Mouse (Mus musculus): ENCODE data around the gene Cacna2d2. TPM values are rescaled to one million over a fixed set of nuclear protein-coding genes. Genes with fewer than 3 reads are reported as not detected.
"Not testable (repeated sequence)": the region's sequence is repeated elsewhere in the genome, so short reads cannot be mapped to it uniquely, and the experiment has no call there.

Gene Cacna2d2
- polyA plus RNA-seq, 1 experiment from 2014 or later = 1.3 TPM

DNA sequence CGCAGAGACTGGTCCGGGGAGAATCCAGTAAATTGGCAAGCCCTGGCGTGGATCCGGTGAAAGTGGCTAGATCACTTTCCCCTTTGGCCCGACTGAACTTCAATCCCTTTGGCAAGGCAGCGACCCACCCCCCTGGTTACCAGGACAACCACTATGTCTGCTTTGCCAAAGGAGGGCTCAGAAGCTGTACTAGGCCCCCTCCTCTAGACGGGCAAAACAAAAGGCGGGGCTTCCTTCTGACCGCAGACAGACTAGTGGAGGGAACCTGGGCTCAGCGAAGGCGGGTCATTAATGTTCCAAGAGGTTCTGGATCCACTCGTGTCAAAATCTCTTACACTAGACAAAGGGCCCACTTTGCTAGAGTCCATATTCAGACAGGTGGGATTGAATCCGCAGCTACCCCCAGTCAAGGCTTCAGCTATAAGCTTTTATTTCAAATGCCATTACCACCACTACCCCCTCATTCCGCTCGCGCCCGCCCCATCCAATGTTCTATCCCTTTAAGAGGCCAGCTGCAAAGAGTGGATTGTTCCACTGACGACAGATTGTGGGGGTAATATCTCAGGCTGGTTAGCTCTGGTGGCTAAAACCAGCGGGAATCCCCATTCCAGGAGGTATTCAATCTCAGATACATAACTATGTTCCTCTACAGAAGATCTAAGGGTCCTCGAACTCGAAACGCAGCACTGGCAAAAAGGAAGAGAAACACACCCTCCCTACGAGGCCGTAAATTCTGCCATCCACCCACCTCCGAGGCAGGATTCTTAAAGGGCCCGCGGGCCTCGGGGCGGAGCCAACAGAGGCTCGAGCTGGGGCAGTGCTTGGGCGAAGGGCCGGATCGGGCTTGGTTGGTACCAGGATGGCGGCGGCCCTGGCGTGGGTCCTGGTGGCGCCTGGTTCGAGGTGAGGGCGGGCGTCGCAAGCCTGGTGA, 169.2 kb downstream of the Cacna2d2 start:
- Histone ChIP-seq H3K36me3 (ENCODE audit: control insufficient read depth, insufficient read depth, low read length) (peaks cover 24% of the 10 kb centered on the region), H3K9ac (ENCODE audit: low read length) (peak overlapping the region; percentile 95), H3K27me3 (ENCODE audit: control insufficient read depth, insufficient read depth, low read length) (no peaks in the 10 kb centered on the region), H3K4me2 (peak overlapping the region; percentile 60), H3K9me3 (ENCODE audit: control insufficient read depth, low read length) (no peaks in the 10 kb centered on the region; the same call in 1 of the 2 replicates), H3K27ac (ENCODE audit: low read depth, low read length) (peak overlapping the region; percentile 82), H3K4me3 (ENCODE audit: low read depth, low read length) (peak overlapping the region; percentile 88), H3K4me1 (ENCODE audit: control insufficient read depth, insufficient read depth, low read length) (peaks cover 38% of the 10 kb centered on the region)
- DNase-seq (ENCODE audit: low spot score, missing footprints) = peak; percentile 99
- under 1% methylated on average over 40 of the region's 41 CpGs for WGBS
- ATAC-seq (ENCODE audit: low FRiP score) = peak; percentile 86

DNA sequence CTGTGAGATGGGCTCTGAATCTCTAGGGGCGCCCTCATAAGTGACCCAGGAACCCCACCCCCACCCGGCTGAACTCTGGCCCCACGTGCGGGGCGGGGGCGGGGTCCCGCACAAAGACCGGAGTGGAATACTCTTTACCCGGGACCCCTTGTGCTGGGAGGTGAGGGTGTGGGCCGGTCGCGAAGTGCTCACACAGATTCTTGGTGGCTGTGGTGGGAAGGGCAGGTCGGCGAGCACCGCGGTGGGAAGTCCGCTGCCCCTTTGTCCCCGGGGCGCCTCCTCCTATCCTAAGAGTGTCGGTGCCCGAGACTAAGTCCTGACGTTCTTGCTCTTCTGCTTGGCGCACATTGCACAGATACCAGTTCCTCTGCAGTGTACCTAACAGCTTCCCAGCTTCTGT, 169.9 kb downstream of the Cacna2d2 start:
- peak overlapping the region; percentile 88 for H3K4me3 ChIP-seq (ENCODE audit: low read depth, low read length)
- peaks cover 24% of the 10 kb centered on the region for H3K36me3 ChIP-seq (ENCODE audit: control insufficient read depth, insufficient read depth, low read length)
- ATAC-seq (ENCODE audit: low FRiP score) (peak; percentile 58), DNase-seq (ENCODE audit: low spot score, missing footprints) (no peak)
- H3K4me2 ChIP-seq = peak overlapping the region; percentile 60
- H3K27me3 ChIP-seq (ENCODE audit: control insufficient read depth, insufficient read depth, low read length) = no peaks in the 10 kb centered on the region
- H3K9me3 ChIP-seq (ENCODE audit: control insufficient read depth, low read length) = no peaks in the 10 kb centered on the region; the same call in 1 of the 2 replicates
- 0% methylated on average over 23 of the region's 23 CpGs for WGBS
- H3K4me1 ChIP-seq (ENCODE audit: control insufficient read depth, insufficient read depth, low read length) = peaks cover 33% of the 10 kb centered on the region
- H3K9ac ChIP-seq (ENCODE audit: low read length) = peak overlapping the region; percentile 95
- peak overlapping the region; percentile 82; the same call in 1 of the 2 replicates for H3K27ac ChIP-seq (ENCODE audit: low read depth, low read length)

DNA sequence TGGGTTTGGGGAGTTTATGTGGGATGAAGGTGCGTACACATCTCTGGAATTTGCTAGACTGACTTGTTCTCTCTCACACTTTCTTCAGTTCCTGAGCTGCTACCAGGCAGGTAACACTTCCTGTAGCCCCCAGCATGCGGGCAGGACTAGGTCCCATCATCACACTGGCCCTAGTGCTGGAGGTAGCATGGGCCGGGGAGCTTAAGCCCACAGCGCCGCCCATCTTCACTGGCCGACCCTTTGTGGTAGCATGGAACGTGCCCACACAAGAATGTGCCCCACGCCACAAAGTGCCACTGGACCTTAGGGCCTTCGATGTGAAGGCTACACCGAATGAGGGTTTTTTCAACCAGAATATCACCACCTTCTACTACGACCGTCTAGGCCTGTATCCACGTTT, 170.6 kb downstream of the Cacna2d2 start:
- WGBS = 51% methylated on average over 13 of the region's 13 CpGs
- H3K27ac ChIP-seq (ENCODE audit: low read depth, low read length) = no peak overlapping the region

DNA sequence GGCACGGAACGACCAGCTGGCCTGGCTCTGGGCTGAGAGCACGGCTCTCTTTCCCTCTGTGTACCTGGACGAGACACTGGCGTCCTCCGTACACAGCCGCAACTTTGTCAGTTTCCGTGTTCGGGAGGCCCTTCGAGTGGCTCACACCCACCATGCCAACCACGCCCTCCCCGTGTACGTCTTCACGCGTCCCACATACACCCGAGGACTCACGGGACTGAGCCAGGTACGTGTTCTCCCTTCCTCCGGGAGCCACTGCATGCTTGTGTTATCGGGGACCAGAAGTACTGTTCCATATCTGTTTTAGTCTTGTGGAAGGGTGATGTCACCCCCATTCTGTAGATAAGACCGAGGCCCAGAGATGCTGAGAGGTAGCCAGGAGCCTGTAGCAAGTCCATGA, 171.4 kb downstream of the Cacna2d2 start:
- Histone ChIP-seq H3K4me2 (peak overlapping the region; percentile 60; the same call in 1 of the 2 replicates), H3K4me1 (ENCODE audit: control insufficient read depth, insufficient read depth, low read length) (peaks cover 33% of the 10 kb centered on the region), H3K4me3 (ENCODE audit: low read depth, low read length) (0 out of 2 replicates have a peak overlapping the region, but pooled peaks have one; percentile 0), H3K36me3 (ENCODE audit: control insufficient read depth, insufficient read depth, low read length) (peaks cover 24% of the 10 kb centered on the region), H3K9ac (ENCODE audit: low read length) (peak overlapping the region; percentile 95; the same call in 1 of the 2 replicates), H3K27ac (ENCODE audit: low read depth, low read length) (no peak overlapping the region), H3K27me3 (ENCODE audit: control insufficient read depth, insufficient read depth, low read length) (no peaks in the 10 kb centered on the region), H3K9me3 (ENCODE audit: control insufficient read depth, low read length) (no peaks in the 10 kb centered on the region; the same call in 1 of the 2 replicates)
- no peak for ATAC-seq (ENCODE audit: low FRiP score)
- no peak for DNase-seq (ENCODE audit: low spot score, missing footprints)
- 96% methylated on average over 21 of the region's 21 CpGs for WGBS

More for the DNA sequence above, 170.6 kb downstream of the Cacna2d2 start:
- Histone ChIP-seq H3K9me3 (ENCODE audit: control insufficient read depth, low read length) (no peaks in the 10 kb centered on the region; the same call in 1 of the 2 replicates), H3K4me2 (peak overlapping the region; percentile 60), H3K9ac (ENCODE audit: low read length) (peak overlapping the region; percentile 95), H3K4me3 (ENCODE audit: low read depth, low read length) (peak overlapping the region; percentile 88), H3K36me3 (ENCODE audit: control insufficient read depth, insufficient read depth, low read length) (peaks cover 24% of the 10 kb centered on the region), H3K4me1 (ENCODE audit: control insufficient read depth, insufficient read depth, low read length) (peaks cover 33% of the 10 kb centered on the region), H3K27me3 (ENCODE audit: control insufficient read depth, insufficient read depth, low read length) (no peaks in the 10 kb centered on the region)
- DNase-seq (ENCODE audit: low spot score, missing footprints) = no peak
- ATAC-seq (ENCODE audit: low FRiP score) = no peak

DNA sequence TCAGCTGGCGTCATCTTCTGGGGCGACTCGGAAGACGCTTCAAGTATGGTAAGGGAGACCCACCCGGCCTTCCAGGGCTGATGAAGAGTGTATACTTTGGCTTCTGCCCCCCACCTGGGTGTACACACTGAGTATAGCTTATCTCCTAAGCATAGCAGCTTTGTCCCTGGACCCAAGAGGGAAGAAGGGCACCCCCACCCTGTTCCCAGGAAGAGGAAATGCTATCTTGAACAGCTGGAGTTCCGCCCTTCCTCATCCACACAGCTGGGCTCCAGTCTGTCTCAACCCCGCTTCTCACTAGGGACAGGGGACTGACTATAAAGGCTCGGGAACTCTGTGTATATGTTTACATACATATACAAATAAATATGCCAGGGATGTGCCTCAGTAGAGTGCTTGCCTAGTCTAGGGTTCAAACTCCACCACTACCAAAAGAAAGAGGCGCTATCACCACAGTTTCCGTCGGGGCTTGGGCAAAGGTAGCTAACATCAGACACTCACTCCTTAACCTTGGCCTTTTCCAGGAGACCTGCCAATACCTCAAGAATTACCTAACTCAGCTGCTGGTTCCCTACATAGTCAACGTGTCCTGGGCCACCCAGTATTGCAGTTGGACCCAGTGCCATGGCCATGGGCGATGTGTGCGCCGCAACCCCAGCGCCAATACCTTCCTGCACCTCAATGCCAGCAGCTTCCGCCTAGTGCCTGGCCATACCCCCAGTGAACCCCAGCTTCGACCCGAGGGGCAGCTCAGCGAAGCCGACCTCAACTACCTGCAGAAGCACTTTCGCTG, 172.3 kb downstream of the Cacna2d2 start:
- Histone ChIP-seq H3K27me3 (ENCODE audit: control insufficient read depth, insufficient read depth, low read length) (no peaks in the 10 kb centered on the region), H3K4me2 (no peak overlapping the region), H3K4me3 (ENCODE audit: low read depth, low read length) (0 out of 2 replicates have a peak overlapping the region, but pooled peaks have one; percentile 0), H3K4me1 (ENCODE audit: control insufficient read depth, insufficient read depth, low read length) (peaks cover 37% of the 10 kb centered on the region), H3K9ac (ENCODE audit: low read length) (no peak overlapping the region), H3K27ac (ENCODE audit: low read depth, low read length) (no peak overlapping the region), H3K9me3 (ENCODE audit: control insufficient read depth, low read length) (no peaks in the 10 kb centered on the region; the same call in 1 of the 2 replicates), H3K36me3 (ENCODE audit: control insufficient read depth, insufficient read depth, low read length) (peaks cover 24% of the 10 kb centered on the region)
- 96% methylated on average over 22 of the region's 22 CpGs for WGBS
- ATAC-seq (ENCODE audit: low FRiP score) = no peak
- no peak for DNase-seq (ENCODE audit: low spot score, missing footprints)

DNA sequence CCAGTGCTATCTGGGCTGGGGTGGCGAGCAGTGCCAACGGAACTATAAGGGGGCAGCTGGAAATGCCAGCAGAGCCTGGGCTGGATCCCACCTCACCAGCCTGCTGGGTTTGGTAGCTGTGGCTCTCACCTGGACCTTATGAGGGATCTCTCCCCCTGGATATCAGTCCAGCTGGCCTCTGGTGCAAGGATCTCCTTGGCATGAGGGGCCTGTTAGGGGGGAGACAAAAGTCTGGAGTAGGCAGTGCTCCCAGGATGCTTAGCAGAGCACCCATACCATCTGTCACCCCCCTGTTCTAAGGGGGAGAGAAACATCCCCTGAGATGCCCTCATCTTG, 172.9 kb downstream of the Cacna2d2 start:
- H3K4me1 ChIP-seq (ENCODE audit: control insufficient read depth, insufficient read depth, low read length) = peaks cover 37% of the 10 kb centered on the region
- no peak overlapping the region for H3K27ac ChIP-seq (ENCODE audit: low read depth, low read length)
- ATAC-seq (ENCODE audit: low FRiP score) (no peak), DNase-seq (ENCODE audit: low spot score, missing footprints) (no peak)
- H3K9ac ChIP-seq (ENCODE audit: low read length) = no peak overlapping the region
- H3K27me3 ChIP-seq (ENCODE audit: control insufficient read depth, insufficient read depth, low read length) = no peaks in the 10 kb centered on the region
- H3K4me2 ChIP-seq = no peak overlapping the region
- H3K9me3 ChIP-seq (ENCODE audit: control insufficient read depth, low read length) = no peaks in the 10 kb centered on the region; the same call in 1 of the 2 replicates
- 94% methylated on average over 2 of the region's 2 CpGs for WGBS
- H3K4me3 ChIP-seq (ENCODE audit: low read depth, low read length) = no peak overlapping the region
- peaks cover 24% of the 10 kb centered on the region for H3K36me3 ChIP-seq (ENCODE audit: control insufficient read depth, insufficient read depth, low read length)

DNA sequence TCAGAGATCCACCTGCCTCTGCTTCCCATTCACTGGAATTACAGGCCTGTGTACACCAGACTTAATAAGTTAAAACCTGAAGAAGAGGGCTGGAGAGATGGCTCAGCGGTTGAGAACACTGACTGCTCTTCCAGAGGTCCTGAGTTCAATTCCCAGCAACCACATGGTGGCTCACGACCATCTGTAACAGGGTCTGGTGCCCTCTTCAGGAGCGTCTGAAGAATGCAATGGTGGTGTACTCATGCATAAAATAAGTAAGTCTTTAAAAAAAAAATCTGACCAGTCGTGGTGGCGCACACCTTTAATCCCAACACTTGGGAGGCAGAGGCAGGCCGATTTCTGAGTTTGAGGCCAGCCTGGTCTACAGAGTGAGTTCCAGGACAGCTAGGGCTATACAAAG, 174.4 kb downstream of the Cacna2d2 start:
- WGBS = 80% methylated on average over 6 of the region's 6 CpGs
- not testable (repeated sequence) for H3K27me3 ChIP-seq (ENCODE audit: control insufficient read depth, insufficient read depth, low read length); H3K9ac ChIP-seq (ENCODE audit: low read length); H3K27ac ChIP-seq (ENCODE audit: low read depth, low read length); H3K9me3 ChIP-seq (ENCODE audit: control insufficient read depth, low read length); DNase-seq (ENCODE audit: low spot score, missing footprints); H3K4me2 ChIP-seq; H3K4me3 ChIP-seq (ENCODE audit: low read depth, low read length); ATAC-seq (ENCODE audit: low FRiP score)
- peaks cover 29% of the 10 kb centered on the region for H3K4me1 ChIP-seq (ENCODE audit: control insufficient read depth, insufficient read depth, low read length)
- peaks cover 24% of the 10 kb centered on the region for H3K36me3 ChIP-seq (ENCODE audit: control insufficient read depth, insufficient read depth, low read length)

DNA sequence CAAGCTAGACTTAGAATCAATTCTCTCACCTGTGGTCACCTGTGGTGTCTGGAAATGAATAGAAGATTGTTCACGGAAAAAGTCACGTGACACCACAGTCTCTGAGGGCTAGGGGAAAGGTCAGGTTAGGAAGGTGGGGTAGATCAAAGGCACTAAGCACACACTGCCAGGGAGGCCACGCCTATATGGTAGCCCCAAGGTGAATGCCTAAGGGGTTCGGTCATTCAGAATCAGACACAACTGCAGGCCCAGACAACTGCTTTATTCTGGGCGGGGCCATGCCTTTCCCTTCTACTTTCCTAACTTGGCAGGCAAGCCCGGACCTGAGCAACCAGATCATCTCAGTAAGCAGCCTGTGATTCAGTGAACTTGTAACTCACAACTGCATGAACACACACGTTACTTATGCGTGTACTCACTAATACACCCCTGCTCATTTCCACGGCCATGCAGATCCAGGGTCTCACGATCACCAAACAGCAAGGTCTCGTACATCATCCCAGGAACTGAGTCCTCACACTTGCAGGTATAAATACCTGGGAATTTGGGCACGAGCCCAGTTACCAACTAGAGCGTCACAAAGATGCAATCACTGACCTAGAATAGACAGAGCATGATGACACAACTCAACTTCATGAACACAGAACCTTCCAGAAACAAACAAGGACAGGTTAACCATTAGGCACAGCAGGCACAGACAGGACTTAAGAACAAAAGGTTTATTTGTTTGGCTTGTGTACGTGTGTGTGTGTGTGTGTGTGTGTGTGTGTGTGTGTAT, 176.4 kb downstream of the Cacna2d2 start:
- H3K9me3 ChIP-seq (ENCODE audit: control insufficient read depth, low read length) = no peaks in the 10 kb centered on the region; the same call in 1 of the 2 replicates
- no peak overlapping the region for H3K4me3 ChIP-seq (ENCODE audit: low read depth, low read length)
- H3K4me2 ChIP-seq = no peak overlapping the region
- no peak overlapping the region; the same call in 1 of the 2 replicates for H3K27ac ChIP-seq (ENCODE audit: low read depth, low read length)
- H3K4me1 ChIP-seq (ENCODE audit: control insufficient read depth, insufficient read depth, low read length) = peaks cover 26% of the 10 kb centered on the region
- peaks cover 24% of the 10 kb centered on the region for H3K36me3 ChIP-seq (ENCODE audit: control insufficient read depth, insufficient read depth, low read length)
- 88% methylated on average over 14 of the region's 14 CpGs for WGBS
- no peaks in the 10 kb centered on the region for H3K27me3 ChIP-seq (ENCODE audit: control insufficient read depth, insufficient read depth, low read length)
- DNase-seq (ENCODE audit: low spot score, missing footprints) (no peak), ATAC-seq (ENCODE audit: low FRiP score) (no peak)
- no peak overlapping the region for H3K9ac ChIP-seq (ENCODE audit: low read length)

All from midbrain, embryonic 11.5 days (tissue).